Mouse (Mus musculus) gastrocnemius, adult 8-10 months (tissue): ENCODE results near the gene Esp3. TPM values are rescaled to one million over a fixed set of nuclear protein-coding genes. Genes with fewer than 3 reads are reported as not detected.
"Not testable (repeated sequence)": the region's sequence is repeated elsewhere in the genome, so short reads cannot be mapped to it uniquely, and the experiment has no call there.

Source experiments
- DNase-seq, 2 experiments: peaks; one replicate each; pipeline ENCODE4 v3.0.0; 2022; ENCODE audit warnings: low spot score in 2 of 2
- total RNA-seq, 4 experiments: library from RNA; stranded (reverse); gene quantifications; 2 replicates each; pipeline ENCODE4 v1.2.4; 2022

The Esp3 gene
- total RNA-seq = not detected

- not testable (repeated sequence) for DNase-seq
Observed at GRCm38 (mm10) chr17:40631775-40632174, at the start of gene Esp3. Esp3 (plus strand) TSS chr17:40632075.

- DNase-seq = not testable (repeated sequence)
Observed at GRCm38 (mm10) chr17:40583906-40584305, 48.0 kb upstream of the Esp3 start.

- DNase-seq = no peak
Observed at GRCm38 (mm10) chr17:40591297-40591696, 40.6 kb upstream of the Esp3 start.

- no peak for DNase-seq
Observed at GRCm38 (mm10) chr17:40598294-40598693, 33.6 kb upstream of the Esp3 start, which contains the start of gene Esp4. Esp4 (plus strand) TSS chr17:40598594.

- not testable (repeated sequence) for DNase-seq
Observed at GRCm38 (mm10) chr17:40662118-40662679, 30.3 kb downstream of the Esp3 start.

GRCm38 (mm10) chr17:40663161-40663811, 31.4 kb downstream of the Esp3 start:
- not testable (repeated sequence) for DNase-seq

Other genes with a start within 250 kb of the Esp3 start
- not detected for gene Esp8, start 112.1 kb upstream of the Esp3 start, total RNA-seq
- not detected for gene Esp6, start 70.6 kb upstream of the Esp3 start, total RNA-seq
- not detected for gene Esp4, start 33.5 kb upstream of the Esp3 start, total RNA-seq
- not detected for gene Esp1, start 95.0 kb downstream of the Esp3 start, total RNA-seq
- not detected for gene Crisp2, start 174.9 kb downstream of the Esp3 start, total RNA-seq
- gene Rhag, start 179.1 kb downstream of the Esp3 start, total RNA-seq = not detected
- under 1 TPM; 0.22 to 0.58 (median 0.28) TPM for gene 9130008F23Rik, start 248.5 kb downstream of the Esp3 start, total RNA-seq